Mouse (Mus musculus) thymus, adult 2 months (tissue): Measurements from ENCODE around the gene Adamts13.

Experiments used
- CTCF ChIP-seq: fragments of 200-500 bp; IDR thresholded peaks from 2 replicates; pipeline ENCODE4 v1.5.1; 2012; ENCODE audit warnings: mild to moderate bottlenecking, control low read depth, low read length, moderate library complexity, borderline replicate concordance; ENCODE audit not compliant: control insufficient read depth, poor library complexity, insufficient read depth; ENCODE audit errors: extremely low read depth
- POLR2A ChIP-seq: fragments of 200-500 bp; IDR thresholded peaks from 2 replicates; pipeline ENCODE4 v1.6.1; 2012; ENCODE audit warnings: mild to moderate bottlenecking, low read length, control low read depth, moderate library complexity; ENCODE audit not compliant: control insufficient read depth, poor library complexity, insufficient read depth; ENCODE audit errors: extremely low read depth

- TF ChIP-seq POLR2A = no peak
- TF ChIP-seq CTCF = no peak
These were observed 50.9 kb downstream of the Adamts13 start for GRCm38 (mm10) chr2:27024136-27024535.
